Mouse (Mus musculus) CD4-positive, CD25-positive, alpha-beta regulatory T cell (primary cell): ENCODE results near the gene Hsd3b6. TPM values are rescaled to one million over a fixed set of nuclear protein-coding genes. Genes with fewer than 3 reads are reported as not detected.

Experiments used
- polyA plus RNA-seq: library from polyadenylated mRNA; unstranded; fragments of 100-300 nt; shearing (Covaris generic); gene quantifications from one replicate; pipeline ENCODE4 v1.2.1, GENCODE M21; 2017

Hsd3b6 gene
- polyA plus RNA-seq, result not detected

GRCm38 (mm10) chr3:98814101-98814670 is at the start of gene Hsd3b6:
Gene Hsd3b6, minus strand, starts transcription at chr3:98814443.

DNA sequence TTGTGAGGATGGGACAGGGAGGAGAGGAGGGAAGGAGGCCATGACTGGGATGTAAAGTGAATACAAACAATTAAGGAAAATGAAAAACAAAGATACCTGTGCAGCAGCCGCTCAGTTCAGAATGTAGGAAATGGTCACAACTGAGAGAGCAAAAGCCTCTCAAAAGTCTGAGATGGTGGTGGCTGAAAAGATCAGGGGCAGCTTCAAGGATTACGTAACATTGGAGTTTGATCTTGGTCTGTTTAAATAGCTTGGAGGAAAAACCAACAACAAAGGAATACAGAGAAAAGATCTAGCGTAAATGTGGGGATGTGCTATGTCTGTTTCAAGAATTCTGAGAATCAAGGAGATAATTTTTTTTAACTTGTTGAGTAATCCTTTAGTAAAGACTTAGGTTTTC is 45.3 kb upstream of the Hsd3b6 start, which contains the start of gene Hsd3b1:
Hsd3b1 (minus strand) TSS at position 219 of the 400 bp plus-strand sequence.

Other genes with a start within 250 kb of the Hsd3b6 start
- gene Gm10681, start 225.6 kb downstream of the Hsd3b6 start, polyA plus RNA-seq, result not detected
- gene Hsd3b5, start 184.2 kb downstream of the Hsd3b6 start, polyA plus RNA-seq, result not detected
- not detected for gene Hsd3b2, start 89.9 kb downstream of the Hsd3b6 start, polyA plus RNA-seq
- gene Hsd3b3, start 51.3 kb downstream of the Hsd3b6 start, polyA plus RNA-seq, result 0.05 TPM
- not detected for gene Hsd3b1, start 45.4 kb upstream of the Hsd3b6 start, polyA plus RNA-seq
- gene Hao2, start 78.8 kb upstream of the Hsd3b6 start, polyA plus RNA-seq, result not detected